Mouse (Mus musculus) spleen, adult 2 months (tissue): ENCODE measurements around the gene Coro2b.

Experiments used
- CTCF ChIP-seq: fragments of 200-500 bp; IDR thresholded peaks from 2 replicates; pipeline ENCODE4 v1.5.1; 2011; ENCODE audit warnings: mild to moderate bottlenecking, inconsistent platforms; ENCODE audit not compliant: insufficient read depth, insufficient read length, insufficient replicate concordance; ENCODE audit errors: extremely low read depth
- POLR2A ChIP-seq: fragments of 200-500 bp; IDR thresholded peaks from 2 replicates; pipeline ENCODE4 v1.6.1; 2011; ENCODE audit warnings: low read depth, low read length, inconsistent platforms

DNA sequence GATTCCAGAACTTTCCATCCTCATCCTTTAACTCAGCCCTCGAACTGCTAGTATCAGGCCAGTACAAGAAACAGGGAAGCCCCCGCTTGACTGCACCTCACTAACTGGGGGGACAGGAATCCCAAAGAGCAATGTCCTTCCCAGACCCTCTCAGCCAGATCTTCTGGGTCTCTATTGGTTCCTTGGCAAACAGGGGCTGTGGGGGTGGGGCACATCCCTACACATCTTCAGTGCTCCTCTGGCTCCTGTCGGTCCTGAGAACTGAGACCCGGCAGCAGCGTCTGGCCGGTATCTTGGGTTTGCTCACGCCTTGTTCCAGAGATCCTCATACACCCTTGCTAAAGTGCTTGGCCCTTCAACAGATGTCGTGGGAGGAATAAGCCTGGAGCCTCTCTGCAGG lies 10.0 kb downstream of the Coro2b start:
- TF ChIP-seq POLR2A (no peak), CTCF (no peak)
